Mouse (Mus musculus): Measurements from ENCODE around the gene Olfr288. TPM values are rescaled to one million over a fixed set of nuclear protein-coding genes. Genes with fewer than 3 reads are reported as not detected.
A peak's percentile ranks its signal among the peaks of the same experiment; 100 is the strongest.

Gene Olfr288
- total RNA-seq, 2 experiments from 2014 or later: not detected

DNA sequence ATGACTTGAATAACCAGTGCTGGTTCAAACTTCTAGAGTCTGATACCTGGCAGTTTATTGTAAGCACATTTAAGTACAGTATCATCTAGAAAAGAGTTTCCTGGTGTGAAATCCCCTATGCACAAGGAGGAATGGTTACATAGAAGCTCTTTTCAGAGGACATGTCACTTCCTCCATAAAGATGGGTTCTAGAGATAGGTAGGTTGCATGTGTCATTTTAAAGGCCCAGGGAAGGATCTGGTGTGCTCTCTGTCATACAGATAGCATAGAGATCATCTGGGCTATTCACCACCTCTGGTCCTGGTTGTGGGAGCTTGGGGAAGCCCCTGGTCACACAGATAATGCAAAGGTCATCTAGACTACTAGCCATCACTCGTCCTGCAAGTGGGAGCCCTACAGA is 38.1 kb downstream of the Olfr288 start:
- Histone ChIP-seq H3K4me3 (no peak overlapping the region), H3K27ac (no peak overlapping the region)
- DNase-seq: no peak
- no peak for TF ChIP-seq CTCF (IDR thresholded peaks at IDR 0.05)
- intact Hi-C loops (cut with DNase I): loop anchor here (5.0 kb wide), 1 partner anchor 195 kb away; the partner anchor contains the start of gene Tmem106c

DNA sequence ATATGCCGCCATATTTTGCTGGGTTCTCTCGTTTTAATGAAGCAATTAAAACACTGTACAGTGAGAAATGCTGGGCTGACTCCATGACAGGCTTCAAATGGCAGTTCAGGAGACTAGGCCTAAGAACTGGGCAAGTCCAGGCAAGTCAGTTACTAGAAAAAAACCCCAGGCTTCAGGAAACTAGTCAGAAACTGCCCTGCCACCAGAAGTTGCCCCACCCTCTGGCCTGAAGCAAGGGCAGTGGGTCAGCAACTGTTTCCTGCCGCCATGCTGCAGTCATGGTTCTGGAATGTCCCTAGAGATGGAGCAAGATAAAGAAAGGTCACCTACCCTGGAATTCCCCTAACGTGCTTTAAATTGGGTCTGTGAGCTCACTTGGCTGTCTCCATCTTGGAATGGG is 39.4 kb downstream of the Olfr288 start:
- DNase-seq: no peak
- Histone ChIP-seq H3K4me3 (no peak overlapping the region), H3K27ac (no peak overlapping the region)
- no peak for TF ChIP-seq CTCF (IDR thresholded peaks at IDR 0.05)
- intact Hi-C loops (cut with DNase I): loop anchor here (5.0 kb wide), 1 partner anchor 194 kb away; the partner anchor contains the start of gene Tmem106c

DNA sequence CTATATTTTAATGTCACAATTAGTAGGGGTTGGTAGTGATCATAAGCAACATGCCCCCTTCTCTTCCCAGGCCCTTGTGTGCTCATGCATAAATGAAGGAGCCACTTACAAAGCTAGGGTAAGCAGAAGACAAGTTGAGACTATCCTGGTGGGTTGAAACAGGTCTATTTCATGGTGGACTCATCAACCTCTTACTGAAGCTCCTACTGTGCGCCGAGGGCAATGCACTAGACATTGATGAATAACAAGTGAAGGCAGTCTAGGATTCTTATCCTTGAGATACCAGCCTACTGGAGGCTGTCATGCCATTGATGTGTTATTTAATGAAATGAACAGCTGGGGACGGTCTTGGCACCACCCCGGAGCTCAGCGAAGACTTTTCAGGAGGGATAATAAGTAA is 40.1 kb downstream of the Olfr288 start:
- Histone ChIP-seq H3K27ac (no peak overlapping the region), H3K4me3 (no peak overlapping the region)
- intact Hi-C loops (cut with DNase I): loop anchor here (5.0 kb wide), 1 partner anchor 193 kb away; the partner anchor contains the start of gene Tmem106c
- no peak for DNase-seq
- TF ChIP-seq CTCF (IDR thresholded peaks at IDR 0.05): no peak

DNA sequence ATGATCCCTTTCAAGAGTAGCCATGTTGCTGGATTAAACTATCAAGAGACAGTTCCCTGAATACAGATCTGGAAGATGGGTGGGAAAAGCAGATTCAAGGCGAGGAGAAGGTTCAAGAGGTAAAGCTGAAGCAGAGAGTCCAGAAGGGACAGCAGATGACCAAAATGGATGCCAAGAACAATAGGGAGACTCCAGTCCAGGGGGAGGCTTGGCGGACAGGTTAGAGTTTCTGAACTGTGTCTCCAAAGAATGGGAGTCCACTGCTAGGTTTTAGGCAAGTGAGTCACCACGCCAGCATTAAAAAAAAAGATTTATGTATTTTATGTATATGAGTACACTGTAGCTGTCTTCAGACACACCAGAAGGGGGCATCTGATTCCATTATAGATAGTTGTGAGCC is 40.7 kb downstream of the Olfr288 start:
- Histone ChIP-seq H3K4me3 (no peak overlapping the region), H3K27ac (no peak overlapping the region)
- intact Hi-C loops (cut with DNase I): loop anchor here (5.0 kb wide), 1 partner anchor 192 kb away; the partner anchor contains the start of gene Tmem106c
- no peak for DNase-seq
- no peak for TF ChIP-seq CTCF (IDR thresholded peaks at IDR 0.05)

DNA sequence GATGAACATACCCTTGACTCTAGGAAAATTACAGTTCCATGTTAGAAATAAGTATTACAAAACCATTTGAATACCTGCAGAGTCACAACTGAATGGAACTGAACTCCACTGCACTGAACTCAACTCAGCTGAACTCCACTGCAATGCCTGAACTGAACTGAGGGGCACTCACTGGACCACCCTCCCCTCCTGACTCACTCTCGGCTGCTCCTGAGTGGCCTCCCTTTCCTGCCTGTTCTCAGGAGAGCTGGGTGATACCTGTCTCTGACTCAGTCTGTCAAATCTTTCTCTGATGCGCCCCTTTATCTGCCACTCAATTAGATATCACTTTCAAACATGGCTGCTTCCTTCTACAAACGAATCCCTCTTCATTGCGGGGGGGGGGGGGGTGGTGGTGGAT is 41.2 kb downstream of the Olfr288 start:
- H3K4me3 ChIP-seq: no peak overlapping the region
- no peak for TF ChIP-seq CTCF (IDR thresholded peaks at IDR 0.05)
- H3K27ac ChIP-seq: no peak overlapping the region
- DNase-seq: no peak
- intact Hi-C loops (cut with DNase I): no loop called here

DNA sequence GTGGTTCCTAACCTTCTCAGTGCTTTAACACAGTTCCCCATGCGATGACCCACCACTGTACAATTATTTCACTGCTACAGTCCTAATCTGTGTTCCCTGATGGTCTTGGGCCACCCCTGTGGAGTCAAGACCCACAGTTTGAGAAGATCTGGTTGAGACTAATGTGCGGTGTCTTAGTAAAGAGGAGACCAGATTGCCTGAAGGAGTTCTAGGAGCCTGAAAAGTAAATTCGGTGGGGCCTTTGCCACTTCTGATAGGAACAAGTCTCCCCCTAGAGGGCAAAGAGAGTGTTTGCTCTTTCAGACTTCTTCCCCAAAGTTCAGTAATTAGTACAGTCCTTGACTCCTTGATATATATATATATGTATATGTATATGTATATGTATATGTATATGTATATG is 41.7 kb downstream of the Olfr288 start:
- TF ChIP-seq CTCF (IDR thresholded peaks at IDR 0.05): peak; percentile 77
- Histone ChIP-seq H3K4me3 (no peak overlapping the region), H3K27ac (peak overlapping the region; percentile 82)
- no peak for DNase-seq
- intact Hi-C loops (cut with DNase I): loop anchor here (1.0 kb wide), 1 partner anchor 63 kb away; no protein-coding TSS in a partner anchor

DNA sequence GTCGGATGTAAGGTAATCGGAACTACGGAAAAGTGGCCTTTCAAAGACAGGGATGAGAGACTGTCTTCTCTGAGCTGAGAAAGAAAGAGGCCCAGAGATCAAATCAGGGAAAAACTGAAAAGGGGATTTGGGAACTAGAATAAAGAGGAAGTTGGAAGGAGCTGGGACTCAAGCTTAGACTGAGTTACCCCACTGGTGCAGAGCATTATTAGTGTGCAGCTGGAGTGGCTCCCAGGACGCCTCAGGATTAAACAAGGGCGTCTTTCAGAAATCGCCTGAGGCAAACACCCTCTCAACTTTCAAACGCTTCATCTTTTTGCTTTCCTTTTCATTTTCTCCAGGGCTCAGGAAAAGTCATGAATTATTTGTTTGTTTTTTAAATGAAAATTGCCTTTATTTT is 42.4 kb downstream of the Olfr288 start:
- Histone ChIP-seq H3K4me3 (no peak overlapping the region), H3K27ac (peak overlapping the region; percentile 82)
- intact Hi-C loops (cut with DNase I): loop anchor here (1.0 kb wide), 1 partner anchor 63 kb away; no protein-coding TSS in a partner anchor
- no peak for TF ChIP-seq CTCF (IDR thresholded peaks at IDR 0.05)
- DNase-seq: no peak

DNA sequence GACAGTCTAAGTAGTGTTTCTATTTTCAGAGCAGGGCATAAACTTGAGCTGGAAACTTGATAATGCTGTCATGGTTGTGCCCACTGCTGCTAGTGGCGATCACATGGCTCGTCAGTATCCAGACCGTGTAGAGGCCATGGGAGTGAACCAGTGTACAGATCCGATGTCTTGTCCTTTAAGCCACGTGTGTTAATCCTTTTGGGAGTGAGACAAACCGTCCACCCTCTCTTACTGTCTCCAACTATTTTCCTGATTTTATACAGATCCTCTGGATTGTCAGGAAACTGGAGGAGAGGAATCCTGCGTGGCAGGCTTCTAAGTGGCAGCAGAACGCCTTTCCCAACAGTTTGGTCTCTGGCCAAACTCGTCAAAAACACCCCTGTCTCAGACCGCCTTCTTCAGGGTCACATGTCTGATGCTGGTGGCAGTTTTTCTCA is 46.2 kb downstream of the Olfr288 start:
- Histone ChIP-seq H3K27ac (peak overlapping the region; percentile 95), H3K4me3 (peak overlapping the region; percentile 42)
- peak; percentile 77 for DNase-seq
- intact Hi-C loops (cut with DNase I): loop anchor here (2.0 kb wide), 1 partner anchor 40 kb away; no protein-coding TSS in a partner anchor
- no peak for TF ChIP-seq CTCF (IDR thresholded peaks at IDR 0.05)

DNA sequence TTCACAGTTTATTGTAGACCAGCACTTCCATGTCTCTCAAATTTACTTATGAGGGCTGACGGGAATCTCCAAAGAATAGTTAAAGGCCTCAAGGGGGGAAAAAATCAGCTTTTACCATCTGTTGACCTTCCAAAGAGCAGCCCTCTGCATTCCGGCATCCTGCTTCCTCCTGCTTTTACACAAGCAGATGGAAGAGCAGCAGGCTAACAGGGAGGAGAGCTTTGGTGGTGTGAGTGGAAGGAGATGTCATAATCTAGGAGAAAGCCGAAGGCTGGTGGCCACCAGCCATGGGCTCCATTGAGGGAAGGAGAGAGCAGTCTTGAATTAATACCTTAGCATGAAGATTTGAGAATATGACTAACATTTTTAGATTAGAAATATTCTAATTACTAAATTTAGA is 47.0 kb downstream of the Olfr288 start:
- no peak for TF ChIP-seq CTCF (IDR thresholded peaks at IDR 0.05)
- no peak for DNase-seq
- intact Hi-C loops (cut with DNase I): loop anchor here (2.0 kb wide), 1 partner anchor 40 kb away; no protein-coding TSS in a partner anchor
- Histone ChIP-seq H3K4me3 (no peak overlapping the region), H3K27ac (peak overlapping the region; percentile 95)

DNA sequence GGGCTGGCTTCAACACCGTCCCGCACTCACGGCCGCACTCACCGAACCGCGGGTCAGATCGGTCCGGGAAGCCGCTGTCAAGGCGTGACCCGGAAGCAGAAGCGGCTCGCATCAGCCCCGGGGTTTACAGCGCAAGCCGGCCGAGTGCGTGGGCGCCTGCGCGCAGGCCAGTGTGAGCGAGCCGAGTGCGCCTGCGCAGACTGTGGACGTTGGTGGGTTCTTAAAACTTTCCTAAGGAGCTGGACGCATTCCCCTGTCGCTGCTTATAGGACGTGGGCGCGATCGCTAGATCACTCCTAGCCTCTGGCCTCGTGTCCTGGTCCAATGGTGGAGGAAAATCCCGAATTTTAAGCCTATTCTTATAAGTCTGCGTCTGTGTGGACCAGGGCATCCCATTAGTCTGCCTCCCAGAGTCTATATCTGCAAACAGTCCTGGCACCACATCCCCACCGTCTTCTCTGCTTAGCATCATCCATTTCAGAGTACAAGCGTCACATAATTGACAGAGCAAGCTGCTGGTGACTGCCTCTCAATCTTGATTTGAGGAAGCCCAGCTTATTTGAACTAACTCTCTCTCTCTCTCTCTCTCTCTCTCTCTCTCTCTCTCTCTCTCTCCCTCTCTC is 49.7 kb downstream of the Olfr288 start:
- H3K27ac ChIP-seq: peak overlapping the region; percentile 99
- no peak for TF ChIP-seq CTCF (IDR thresholded peaks at IDR 0.05)
- peak overlapping the region; percentile 88 for H3K4me3 ChIP-seq
- DNase-seq: peak; percentile 97
- intact Hi-C loops (cut with DNase I): loop anchor here (1.0 kb wide), 1 partner anchor 31 kb away; no protein-coding TSS in a partner anchor

DNA sequence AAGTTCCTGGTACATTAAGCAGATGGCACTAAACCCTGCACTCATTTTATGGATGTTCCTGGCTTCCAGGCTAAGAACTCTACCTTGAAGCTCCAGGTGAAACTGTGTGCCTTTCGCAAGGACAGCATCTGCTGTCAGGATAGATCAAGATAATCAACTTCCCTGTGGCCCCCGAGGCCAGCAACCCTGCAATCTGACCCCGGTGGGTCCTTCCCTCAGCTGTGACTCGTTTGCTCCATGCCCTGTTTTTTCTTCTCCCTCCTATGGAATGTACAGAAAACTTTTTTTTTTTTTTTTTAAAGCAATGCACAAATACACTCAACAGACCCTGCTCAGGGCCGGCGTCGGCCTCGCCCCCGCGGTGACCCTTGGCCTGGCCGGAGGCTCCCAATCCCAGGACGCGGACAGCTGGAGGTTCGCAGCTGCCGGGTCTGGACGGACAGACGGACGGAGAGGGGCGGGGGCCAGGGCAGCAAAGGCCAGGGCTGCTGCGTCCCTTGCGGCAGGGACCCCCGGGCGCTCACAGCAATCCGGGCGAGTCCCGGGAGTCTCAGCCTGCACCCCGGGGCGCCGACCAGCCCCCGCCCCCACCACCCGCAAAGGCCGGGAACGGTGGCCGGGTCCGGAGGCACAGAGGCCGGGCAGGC is 50.4 kb downstream of the Olfr288 start:
- Histone ChIP-seq H3K4me3 (peak overlapping the region; percentile 88), H3K27ac (peak overlapping the region; percentile 99)
- DNase-seq: peak; percentile 75
- intact Hi-C loops (cut with DNase I): loop anchor here (1.0 kb wide), 1 partner anchor 31 kb away; no protein-coding TSS in a partner anchor
- TF ChIP-seq CTCF (IDR thresholded peaks at IDR 0.05): no peak

DNA sequence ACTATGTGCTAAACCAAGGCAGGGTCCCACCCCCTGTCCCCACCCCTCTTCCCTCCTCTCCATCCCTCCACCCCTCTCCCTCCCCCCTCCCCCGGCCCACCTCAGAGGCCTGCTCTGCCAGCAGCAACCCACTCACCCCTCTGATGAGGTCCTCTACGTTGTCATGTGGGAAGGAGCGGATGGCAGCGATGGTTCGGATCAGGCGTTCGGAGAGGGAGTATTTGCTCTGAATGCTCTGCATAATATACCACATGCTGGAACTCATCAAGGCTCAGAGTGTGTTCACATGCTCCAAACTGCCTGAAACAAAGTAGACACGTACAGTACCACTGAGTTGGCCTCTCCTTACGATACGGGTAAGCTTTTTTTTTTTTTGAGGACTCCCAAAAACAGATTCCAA is 52.8 kb downstream of the Olfr288 start:
- intact Hi-C loops (cut with DNase I): no loop called here
- DNase-seq: no peak
- Histone ChIP-seq H3K4me3 (peak overlapping the region; percentile 9; the same call in 1 of the 2 replicates), H3K27ac (peak overlapping the region; percentile 86; the same call in 1 of the 2 replicates)
- no peak for TF ChIP-seq CTCF (IDR thresholded peaks at IDR 0.05)

DNA sequence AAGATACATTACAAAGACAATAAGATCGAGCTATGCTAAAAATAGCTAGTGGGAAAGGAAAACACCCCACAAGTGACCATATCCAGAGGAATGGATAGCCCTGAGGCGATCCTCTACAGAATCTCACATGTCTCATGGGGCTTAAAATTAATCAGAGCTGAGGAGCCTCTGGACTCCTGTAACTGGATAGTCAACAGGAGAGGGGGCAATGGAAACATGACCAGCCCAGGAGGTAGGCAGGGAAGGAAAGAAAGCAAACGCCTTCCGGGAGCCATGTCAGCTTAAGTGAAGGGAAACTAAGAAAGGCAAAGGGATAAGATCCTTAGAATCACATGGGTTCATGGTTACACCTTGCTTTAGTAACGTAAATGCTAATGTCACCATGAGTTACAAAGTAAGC is 54.5 kb downstream of the Olfr288 start:
- Histone ChIP-seq H3K27ac (peak overlapping the region; percentile 86), H3K4me3 (peak overlapping the region; percentile 38)
- no peak for TF ChIP-seq CTCF (IDR thresholded peaks at IDR 0.05)
- intact Hi-C loops (cut with DNase I): no loop called here
- DNase-seq: peak; percentile 50

All from gastrocnemius, adult 2 months (tissue).